Mouse (Mus musculus): Measurements from ENCODE around the gene Atg4a-ps.
"Not testable (repeated sequence)": the region's sequence is repeated elsewhere in the genome, so short reads cannot be mapped to it uniquely, and the experiment has no call there.

Gene Atg4a-ps

DNA sequence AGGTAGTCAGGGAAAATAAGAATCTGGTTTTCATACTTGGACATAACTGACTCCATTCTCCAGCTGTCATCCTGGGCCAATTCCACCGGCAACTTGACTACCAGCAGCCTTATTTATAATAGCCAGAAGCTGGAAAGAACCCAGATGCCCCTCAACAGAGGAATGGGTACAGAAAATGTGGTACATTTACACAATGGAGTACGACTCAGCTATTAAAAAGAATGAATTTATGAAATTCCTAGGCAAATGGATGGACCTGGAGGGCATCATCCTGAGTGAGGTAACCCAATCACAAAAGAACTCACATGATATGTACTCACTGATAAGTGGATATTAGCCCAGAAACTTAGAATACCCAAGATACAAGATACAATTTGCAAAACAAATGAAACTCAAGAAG, at the start of gene Atg4a-ps:
Gene Atg4a-ps (minus strand): TSS at position 101 of the 400 bp plus-strand sequence.
- in situ Hi-C loops (cut with MboI, MseI), result not testable (repeated sequence)

DNA sequence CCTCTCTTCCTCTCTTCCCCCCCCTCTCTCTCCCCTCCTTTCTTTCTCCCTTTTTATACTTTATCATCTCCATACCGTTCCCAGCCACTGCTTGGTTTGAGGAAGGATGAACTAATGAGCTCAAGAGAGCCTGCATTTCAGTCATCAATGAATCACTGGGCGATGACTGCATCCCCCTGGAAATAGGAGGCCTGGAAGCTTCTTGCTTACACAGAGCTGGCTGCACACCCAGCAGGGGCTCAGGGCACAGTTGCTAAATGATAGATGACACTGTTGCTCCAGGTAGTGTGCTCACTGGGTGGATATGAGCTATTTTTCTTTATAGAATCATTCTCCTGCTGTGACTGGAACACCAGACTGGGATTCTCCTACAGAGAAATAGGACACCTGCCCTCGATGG, 49.7 kb upstream of the Atg4a-ps start:
- in situ Hi-C loops (cut with MboI, MseI), result no loop called here

DNA sequence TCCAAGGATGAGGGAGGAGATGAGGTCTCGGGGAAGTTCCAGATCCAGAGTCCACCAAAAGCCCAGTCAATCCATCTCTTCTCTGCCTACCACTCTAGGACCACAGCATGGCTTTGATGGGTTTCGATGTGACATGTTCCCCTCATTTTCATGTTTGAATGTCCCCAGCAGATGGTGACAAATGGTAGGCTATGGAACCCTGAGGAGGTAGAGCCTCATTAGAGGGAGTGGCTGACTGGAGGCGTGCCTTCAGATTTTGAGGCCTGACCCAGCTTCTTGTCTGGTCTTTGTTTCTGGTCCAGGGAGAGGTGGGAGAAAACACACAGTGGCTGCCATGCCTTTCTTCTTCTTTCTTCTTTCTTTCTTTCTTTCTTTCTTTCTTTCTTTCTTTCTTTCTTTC, 44.6 kb upstream of the Atg4a-ps start:
- in situ Hi-C loops (cut with MboI, MseI), result no loop called here

DNA sequence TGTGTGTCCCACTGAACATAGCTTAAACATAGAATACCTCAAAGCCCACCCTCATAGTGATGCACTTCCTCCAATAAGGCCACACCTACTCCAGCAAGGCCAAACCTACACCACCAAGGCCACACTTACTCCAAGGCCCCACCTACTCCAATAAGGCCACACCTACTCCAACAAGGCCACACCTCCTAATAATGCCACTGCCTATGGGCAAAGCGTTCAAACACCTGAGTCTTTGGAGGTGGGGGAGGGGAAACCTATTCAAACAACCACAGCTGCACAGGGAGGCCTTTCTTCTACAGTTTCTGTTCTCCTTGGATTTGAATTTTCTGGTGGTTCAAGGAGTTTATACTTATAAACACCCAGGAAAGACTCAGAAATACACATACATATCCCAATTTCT, 43.2 kb upstream of the Atg4a-ps start:
- in situ Hi-C loops (cut with MboI, MseI), result no loop called here

DNA sequence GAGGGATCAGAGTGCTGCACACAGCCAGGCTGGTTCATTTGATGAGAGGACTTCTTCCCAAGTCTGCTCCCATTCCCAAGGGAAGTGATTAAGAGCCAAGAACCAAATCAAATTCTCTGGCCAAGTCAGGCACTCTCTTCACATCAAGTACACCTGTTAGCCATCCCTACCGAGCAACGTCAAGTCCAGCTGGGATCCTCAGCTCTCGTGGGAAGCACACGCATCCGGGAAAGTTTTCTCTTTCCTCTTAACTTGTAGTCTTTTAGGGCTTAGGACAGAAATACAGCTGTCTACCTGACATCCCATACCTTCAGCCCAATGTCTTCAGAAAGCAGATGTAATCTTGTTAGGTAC, 38.1 kb upstream of the Atg4a-ps start:
- in situ Hi-C loops (cut with MboI, MseI), result no loop called here

DNA sequence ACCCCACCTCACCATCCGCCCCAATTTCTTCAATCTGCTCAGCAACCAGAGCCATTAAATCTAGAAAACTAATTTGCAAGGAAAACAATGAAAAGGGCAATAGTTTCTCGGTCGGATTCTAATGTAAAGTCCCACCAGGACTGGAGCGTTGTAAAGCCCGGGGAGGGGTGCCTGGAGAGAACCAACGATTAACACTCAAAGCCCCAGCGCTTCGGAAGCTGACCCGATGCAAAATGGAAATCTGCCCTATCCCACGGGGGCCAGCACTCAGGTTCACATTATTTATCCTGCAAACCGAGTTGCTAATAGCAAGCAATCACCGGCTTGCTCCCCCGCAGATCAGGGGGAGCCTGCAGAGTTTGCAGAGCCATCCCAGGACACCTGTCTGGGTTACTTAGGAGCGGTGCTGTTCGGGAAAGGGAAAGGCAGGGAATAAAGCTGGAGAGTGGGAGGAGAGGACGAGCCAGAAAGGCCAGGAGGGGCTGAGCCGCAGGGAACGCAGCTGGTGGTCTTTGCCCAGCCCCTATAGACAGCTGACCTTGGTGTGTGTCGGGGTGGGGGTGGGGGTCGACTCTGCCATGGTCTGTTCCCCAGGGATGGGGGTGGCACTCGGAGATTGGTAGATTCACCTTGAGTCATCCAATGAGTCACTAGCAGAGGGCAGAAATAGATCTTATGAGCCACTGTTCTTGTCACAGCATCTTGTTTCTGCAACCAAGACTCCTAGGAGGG, 37.5 kb upstream of the Atg4a-ps start:
- in situ Hi-C loops (cut with MboI, MseI), result no loop called here

DNA sequence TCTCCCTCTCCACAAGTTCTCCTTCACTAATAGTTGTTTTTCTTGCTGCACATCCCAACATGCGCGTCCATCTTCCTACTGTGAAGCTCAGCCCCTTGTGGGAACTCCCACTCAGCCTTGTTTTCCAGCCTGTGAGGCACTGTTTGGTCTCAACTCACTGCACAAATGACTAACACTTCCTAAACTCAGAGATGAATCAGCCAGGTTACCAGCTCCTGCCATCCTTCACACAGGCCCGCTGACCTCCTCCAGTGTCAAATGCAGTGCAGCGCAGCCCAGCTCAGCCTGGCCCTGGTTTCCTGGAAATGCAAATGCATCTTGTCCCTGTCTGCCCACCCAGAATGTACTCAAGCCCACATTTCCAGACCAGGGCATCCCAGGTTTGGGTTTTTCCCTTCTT, 36.6 kb upstream of the Atg4a-ps start:
- in situ Hi-C loops (cut with MboI, MseI), result no loop called here

DNA sequence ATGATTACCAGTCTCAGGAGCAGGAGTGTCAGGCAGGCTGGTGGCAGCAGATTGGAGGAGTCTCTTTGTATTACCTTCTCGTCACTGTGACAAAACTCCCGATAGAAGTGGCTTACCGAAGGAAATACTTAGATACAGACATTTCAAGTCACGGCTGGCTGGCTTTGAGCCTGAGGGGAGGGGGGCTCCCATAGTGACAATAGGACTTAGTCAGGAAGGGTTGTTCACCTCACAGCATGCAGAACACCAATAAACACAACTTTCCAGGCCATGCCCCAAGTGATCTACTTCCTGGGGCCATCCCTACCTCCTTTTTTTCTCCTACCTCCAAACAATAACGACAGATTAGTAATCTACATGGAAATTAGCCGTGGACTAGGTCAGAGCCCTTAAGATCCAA, 32.9 kb upstream of the Atg4a-ps start:
- in situ Hi-C loops (cut with MboI, MseI), result loop anchor here (10.0 kb wide), 1 partner anchor 64 kb away; no protein-coding TSS in a partner anchor

DNA sequence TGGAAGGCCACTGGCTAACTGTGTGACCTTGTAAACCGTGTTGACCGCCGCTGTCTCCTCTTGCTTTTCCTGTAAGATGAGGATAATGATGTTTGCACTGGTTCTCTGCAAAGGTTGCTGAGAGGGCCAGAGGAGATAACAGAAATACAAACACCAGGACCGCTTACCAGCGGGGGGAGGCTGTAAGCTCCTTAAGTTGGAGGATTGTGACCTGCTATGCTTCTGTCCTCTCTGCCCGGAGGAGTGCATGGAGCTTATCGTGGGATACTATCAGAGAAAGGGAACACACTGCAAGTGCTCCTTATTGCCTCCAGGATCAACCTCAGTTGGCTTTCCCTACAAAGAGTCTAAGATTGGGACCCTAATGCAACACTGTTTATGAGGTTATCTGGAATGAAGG, 26.8 kb upstream of the Atg4a-ps start:
- in situ Hi-C loops (cut with MboI, MseI), result loop anchor here (10.0 kb wide), 1 partner anchor 58 kb away; no protein-coding TSS in a partner anchor

DNA sequence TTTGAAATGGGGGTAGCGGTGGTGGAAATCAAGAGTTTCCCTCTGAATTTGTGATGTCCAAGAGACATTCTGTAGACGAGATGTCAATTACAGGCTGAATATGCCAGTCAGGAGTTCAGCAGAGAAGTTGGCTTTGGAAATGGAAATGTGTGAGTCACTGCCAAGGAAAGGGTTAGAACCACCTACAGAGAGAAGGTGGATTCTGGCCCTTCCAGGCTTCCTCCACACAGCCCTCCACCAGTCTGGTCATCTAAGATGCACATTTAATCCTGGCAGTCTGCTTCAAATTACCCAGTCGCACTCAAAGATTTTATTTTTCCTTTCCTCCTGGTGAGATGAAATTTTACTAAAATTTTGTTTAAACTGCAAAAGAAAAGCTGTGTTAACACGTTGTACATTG, 26.2 kb upstream of the Atg4a-ps start:
- in situ Hi-C loops (cut with MboI, MseI), result loop anchor here (10.0 kb wide), 1 partner anchor 57 kb away; no protein-coding TSS in a partner anchor

DNA sequence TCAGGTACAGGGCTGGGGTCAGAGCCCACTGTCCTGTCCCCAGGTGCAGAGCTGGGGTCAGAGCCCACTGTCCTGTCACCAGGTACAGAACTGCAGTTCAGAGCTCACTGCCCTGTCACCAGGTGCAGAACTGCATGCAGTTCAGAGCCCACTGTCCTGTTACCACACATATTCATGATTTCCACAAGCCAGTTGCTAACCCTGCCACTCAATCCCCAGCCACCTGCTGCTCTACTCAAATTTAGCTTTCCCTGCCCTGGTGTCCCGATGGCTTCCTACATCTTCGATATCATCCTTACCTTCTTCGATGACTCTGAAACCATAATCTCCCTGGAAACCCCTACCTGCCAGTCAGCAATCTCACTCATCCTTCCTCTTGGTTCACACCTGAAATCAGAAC, 17.5 kb upstream of the Atg4a-ps start:
- in situ Hi-C loops (cut with MboI, MseI), result no loop called here

DNA sequence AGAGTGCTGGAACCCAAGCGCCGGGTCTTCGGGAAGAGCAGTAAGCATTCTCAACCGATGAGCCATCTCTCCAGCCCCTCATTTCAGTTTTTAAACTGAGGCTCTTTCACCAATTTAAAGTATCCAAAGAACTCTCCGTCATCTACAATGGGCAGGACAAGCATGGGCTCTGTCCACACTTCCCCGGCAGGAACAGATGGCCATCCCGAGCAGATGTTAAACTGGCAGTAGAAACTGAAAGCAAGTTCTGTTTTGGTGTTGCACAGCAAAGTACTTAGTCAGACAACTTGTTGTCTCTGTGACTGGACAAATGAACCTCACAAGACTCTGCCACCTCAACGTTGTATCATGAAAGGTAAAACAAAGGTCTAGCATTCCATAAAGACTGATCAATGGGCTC, 15.8 kb upstream of the Atg4a-ps start:
- in situ Hi-C loops (cut with MboI, MseI), result no loop called here

DNA sequence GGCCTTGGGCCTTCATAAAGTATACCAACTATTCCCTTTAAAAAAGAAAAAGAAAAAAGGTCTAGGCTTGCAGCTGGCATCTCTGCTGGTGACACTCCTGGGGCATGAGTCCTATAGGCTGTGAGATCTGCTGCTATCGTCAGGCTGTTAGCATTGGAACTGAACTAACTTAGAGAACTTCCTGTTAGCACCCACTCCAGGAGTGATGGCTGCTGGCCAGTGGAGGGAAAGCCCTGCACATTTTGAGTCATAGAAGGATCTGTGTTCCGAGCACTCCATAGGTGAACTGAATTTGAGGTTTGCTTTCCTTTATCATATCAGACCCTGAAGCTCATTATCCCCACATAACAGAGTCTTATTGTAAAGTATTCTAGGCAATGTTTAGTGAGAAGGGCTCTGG, 14.1 kb upstream of the Atg4a-ps start:
- in situ Hi-C loops (cut with MboI, MseI), result no loop called here

DNA sequence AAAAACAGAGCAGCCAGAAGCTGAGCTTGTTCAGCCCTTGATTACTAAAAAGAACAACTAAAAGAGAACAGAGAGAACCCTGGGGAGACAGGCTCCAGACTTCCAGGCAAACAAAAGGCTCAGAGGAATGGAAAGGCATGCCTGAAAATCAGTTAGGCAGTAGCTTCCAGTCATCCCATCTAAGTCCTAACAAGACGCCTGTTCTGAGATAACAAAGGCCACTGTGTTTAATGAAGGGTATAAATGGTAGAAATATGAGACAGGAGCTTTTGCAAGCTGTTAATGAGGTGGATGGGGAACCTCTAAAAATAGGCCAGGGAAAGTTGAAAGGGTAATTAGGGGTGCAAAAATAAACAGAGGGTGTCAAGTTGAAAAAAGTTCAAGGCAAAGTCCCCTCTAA, 4.5 kb upstream of the Atg4a-ps start:
- in situ Hi-C loops (cut with MboI, MseI), result no loop called here

DNA sequence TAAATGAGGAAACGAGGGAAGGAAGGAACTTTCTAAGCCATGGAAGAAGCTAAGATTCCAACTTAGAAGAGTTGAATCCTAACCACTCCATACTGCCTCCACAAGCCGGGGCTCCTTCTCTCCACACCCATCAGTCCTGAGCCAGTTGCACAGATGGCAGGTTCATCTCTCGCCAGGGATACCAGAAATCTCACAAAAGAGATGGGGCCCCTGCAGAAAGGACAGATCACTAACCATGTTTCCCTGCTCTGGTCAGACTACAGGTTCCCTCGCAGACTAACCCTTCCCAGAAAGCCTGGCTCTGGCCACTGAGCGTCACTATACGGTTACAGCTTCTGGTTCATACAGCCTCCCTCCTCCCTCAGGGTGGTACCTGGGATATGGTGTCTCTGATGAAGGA, 3.8 kb upstream of the Atg4a-ps start:
- in situ Hi-C loops (cut with MboI, MseI), result no loop called here

DNA sequence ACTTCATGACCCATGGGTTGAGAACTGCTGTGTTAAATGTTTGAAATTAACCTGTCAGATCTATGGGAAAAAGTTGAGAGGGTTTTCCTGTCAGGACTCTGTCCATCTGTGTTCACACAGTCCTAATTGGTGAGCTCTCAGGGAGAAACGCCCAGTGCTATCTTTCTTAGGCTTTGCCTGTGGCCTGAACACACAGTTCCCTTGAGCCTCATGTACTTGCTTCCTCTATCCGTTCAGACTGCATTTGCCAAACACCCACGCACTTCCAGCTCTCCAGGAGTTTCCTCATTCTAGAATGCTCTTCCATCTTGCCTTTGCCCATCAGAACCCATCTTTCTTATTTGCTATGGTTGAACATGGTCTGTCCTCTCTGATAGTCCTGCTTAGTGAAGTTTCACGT, 2.6 kb upstream of the Atg4a-ps start:
- in situ Hi-C loops (cut with MboI, MseI), result no loop called here

DNA sequence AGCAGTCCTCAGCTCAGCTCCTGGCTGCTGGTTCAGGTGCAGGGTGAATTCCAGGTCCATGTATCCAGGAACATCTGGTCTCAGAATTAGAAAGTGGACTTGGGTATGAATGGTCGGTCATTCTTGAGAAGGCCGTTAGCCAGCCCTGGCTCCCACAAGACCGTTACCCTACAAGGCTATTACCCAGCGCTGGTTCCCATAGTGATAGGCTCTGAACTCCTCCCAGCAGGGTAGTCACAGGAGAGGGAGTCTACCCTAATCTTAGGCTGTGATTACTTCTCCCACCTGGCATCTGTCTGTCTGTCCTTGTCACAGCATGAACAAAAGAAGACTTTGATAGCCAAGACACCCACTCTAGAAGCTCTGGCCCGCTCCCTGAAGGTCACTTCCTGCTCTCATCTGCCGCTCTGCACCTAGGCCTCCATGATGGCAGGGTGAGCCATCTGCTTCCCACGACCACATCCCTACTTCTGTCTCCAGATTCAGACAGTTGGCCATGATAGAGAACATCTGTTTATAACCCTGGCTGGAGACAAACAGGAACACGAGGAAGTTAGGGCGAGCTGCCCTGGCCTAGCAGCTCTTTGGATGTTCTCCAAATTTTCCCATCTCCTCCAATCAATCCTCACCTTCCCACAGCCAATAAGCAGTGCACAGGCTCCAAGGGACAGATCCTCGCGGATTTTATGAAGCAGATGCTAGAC, 1.4 kb upstream of the Atg4a-ps start:
- in situ Hi-C loops (cut with MboI, MseI), result no loop called here

DNA sequence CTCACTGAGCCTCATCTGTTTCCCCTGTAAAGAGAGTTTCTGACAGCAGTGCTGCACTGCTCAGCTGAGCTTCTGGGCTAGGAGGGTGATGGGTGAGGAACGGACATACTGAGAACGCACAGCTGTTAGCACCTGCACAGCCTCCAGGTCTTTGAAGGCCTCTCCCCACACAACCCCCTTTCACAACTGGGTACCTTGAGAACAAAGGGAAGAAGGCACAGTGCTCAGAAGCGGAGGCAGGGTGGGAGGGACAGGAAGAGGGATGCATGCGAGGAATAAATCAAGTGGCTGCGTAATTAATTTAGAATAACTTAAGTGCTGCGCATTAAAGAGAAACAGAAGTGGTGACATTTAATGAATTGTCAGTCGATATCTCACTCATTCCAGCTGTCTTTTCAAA, 4.6 kb downstream of the Atg4a-ps start:
- in situ Hi-C loops (cut with MboI, MseI), result no loop called here

DNA sequence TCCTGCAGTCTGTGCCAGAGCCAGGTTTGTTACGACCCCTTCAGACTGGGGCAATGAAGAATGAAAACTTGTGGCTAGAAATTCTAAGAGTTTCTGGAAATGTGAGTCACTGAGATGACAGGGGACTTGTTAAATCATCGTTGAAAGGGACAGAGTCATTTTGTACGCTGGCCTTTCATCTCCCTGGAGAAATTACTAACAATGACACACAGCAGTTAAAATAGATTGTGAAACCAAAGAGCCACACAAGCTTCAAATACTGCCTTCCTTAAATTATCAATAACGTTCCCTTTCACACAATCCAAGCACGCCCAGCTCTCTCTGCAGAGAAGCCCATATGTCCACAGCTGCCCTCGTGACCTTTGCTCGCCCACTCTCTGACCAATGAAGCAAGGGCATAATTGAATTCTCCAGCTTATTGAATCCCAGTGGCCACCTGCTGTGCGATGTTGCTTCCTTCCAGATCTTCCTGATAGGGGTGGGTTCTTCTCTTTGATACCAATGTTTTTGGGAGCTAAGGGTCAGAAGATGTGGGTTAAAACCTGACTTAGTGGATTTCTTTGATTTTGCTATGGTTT, 5.6 kb downstream of the Atg4a-ps start:
- in situ Hi-C loops (cut with MboI, MseI), result no loop called here

DNA sequence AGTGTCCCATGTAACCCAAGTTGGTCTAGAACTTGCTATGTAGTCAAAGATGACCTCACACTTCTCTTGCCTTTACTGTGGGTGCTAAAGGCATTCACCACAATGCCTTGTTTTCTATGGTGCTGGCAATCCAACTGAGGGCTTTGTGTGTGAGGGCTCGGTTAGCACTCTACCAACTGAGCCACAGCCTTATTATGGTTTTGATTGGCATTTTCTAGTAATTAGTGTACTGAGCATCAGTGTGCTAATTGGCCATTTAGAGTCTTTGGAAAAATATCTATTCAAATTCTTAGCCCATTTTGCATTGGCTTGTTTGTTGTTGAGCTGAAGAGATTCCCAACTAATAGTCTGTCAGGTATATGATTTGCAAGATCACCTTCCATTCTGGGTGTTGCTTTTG, 8.2 kb downstream of the Atg4a-ps start:
- in situ Hi-C loops (cut with MboI, MseI), result loop anchor here (10.0 kb wide), 1 partner anchor 1197 kb away; no protein-coding TSS in a partner anchor

DNA sequence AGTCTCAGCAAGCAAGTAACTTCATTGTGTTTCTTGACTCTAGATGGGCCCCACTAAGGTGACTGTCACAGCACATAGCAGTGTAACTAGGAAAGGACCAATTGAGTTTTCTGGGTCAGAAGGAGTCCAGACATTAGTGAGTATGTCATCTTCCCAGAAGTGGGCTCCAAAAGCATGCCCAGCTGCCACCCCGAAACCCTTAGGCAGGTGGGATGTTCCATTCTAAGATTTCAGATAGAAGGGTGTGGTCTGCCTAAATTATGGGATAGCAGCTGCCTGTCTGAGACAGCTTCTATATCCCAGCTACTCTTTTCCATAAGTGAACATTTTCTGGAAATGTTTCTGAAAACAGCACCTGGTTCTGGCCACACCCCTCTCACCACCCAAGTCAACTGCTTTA, 11.6 kb downstream of the Atg4a-ps start:
- in situ Hi-C loops (cut with MboI, MseI), result loop anchor here (10.0 kb wide), 1 partner anchor 1201 kb away; no protein-coding TSS in a partner anchor

DNA sequence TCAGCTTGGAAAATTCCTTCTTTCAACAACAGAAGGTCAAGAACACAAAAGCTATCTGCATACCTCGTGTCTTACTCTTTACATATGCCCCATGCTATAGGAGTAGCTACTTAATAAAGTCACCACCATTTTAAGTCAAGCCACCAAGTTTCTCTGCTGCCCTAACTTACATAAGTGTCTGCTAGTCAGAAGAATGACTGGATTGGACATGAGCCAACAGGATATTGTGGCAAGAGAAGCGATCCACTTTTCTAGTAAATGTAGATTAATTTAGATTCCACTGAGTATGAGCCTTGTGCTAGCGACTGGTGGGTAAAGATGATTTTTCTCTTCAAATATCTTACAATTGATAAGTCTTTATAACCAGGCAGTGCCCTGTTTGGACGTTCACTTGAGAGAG, 12.0 kb downstream of the Atg4a-ps start:
- in situ Hi-C loops (cut with MboI, MseI), result loop anchor here (10.0 kb wide), 1 partner anchor 1201 kb away; no protein-coding TSS in a partner anchor

DNA sequence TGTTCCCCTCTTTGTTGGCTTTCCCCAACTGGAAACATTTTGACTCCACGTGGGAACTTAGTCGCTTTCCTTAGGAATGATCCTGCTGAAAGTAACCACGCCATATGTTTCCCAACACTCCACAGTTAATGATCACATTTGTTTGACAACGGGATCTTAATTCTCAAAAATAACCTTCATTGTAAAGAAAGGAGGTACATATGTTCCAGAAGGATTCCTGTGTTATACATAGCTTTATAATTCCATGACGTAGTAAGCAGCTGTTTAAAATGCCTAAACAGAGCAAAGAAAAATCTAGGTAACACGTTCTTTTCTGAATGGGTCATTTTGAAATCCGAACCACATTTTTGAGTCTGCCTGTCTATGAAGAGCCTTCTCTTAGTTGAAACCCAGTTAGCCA, 12.7 kb downstream of the Atg4a-ps start:
- in situ Hi-C loops (cut with MboI, MseI), result loop anchor here (10.0 kb wide), 1 partner anchor 1202 kb away; no protein-coding TSS in a partner anchor

Data from T-helper 1 cell (primary cell).